Mouse (Mus musculus) ovary, postnatal 14 days (tissue): Measurements from ENCODE around the gene Zfp169.
A peak's percentile ranks its signal among the peaks of the same experiment; 100 is the strongest.

ENCODE experiments used
- DNase-seq: peaks from one replicate; pipeline ENCODE4 v3.0.0; 2022; ENCODE audit warnings: low spot score

Zfp169 gene

GRCm38 (mm10) chr13:48515861-48516260 is 2.6 kb upstream of the Zfp169 start:
- DNase-seq, result no peak

GRCm38 (mm10) chr13:48508661-48509060 is 4.6 kb downstream of the Zfp169 start:
- no peak for DNase-seq

GRCm38 (mm10) chr13:48502422-48502821 is 10.8 kb downstream of the Zfp169 start:
- no peak for DNase-seq

- peak; percentile 63 for DNase-seq
Observed at GRCm38 (mm10) chr13:48498676-48499075, 14.6 kb downstream of the Zfp169 start.

GRCm38 (mm10) chr13:48497693-48498221 is 15.5 kb downstream of the Zfp169 start:
- peak; percentile 45 for DNase-seq

GRCm38 (mm10) chr13:48493183-48493582 is 20.1 kb downstream of the Zfp169 start:
- DNase-seq, result no peak

GRCm38 (mm10) chr13:48490396-48491182 is 22.7 kb downstream of the Zfp169 start:
- no peak for DNase-seq

GRCm38 (mm10) chr13:48483606-48484005 is 29.6 kb downstream of the Zfp169 start:
- DNase-seq, result no peak

GRCm38 (mm10) chr13:48468656-48469180 is 44.5 kb downstream of the Zfp169 start:
- no peak for DNase-seq

- DNase-seq, result no peak
Observed at GRCm38 (mm10) chr13:48466186-48466585, 47.1 kb downstream of the Zfp169 start.

- DNase-seq, result peak; percentile 78
Observed at GRCm38 (mm10) chr13:48464170-48464569, 49.1 kb downstream of the Zfp169 start.

GRCm38 (mm10) chr13:48459280-48459679 is 54.0 kb downstream of the Zfp169 start:
- no peak for DNase-seq

- no peak for DNase-seq
Observed at GRCm38 (mm10) chr13:48448119-48448518, 65.1 kb downstream of the Zfp169 start.

GRCm38 (mm10) chr13:48443996-48444395 is 69.3 kb downstream of the Zfp169 start:
- no peak for DNase-seq

- DNase-seq, result no peak
Observed at GRCm38 (mm10) chr13:48438321-48438720, 74.9 kb downstream of the Zfp169 start.
